16 mouse cellular contexts compared by ENCODE assay signal in genomic region chr4:145066336-145067018, GRCm38 (mm10).
DNase-seq lines count a peak whose midpoint lies in the region; ATAC-seq and TF ChIP-seq lines count a peak whose summit lies in the region.
"Had no signal": no experiment of that assay in that cellular context is flagged by ENCODE, and none has a peak within 500 bp of the region (broad histone marks: within the 10 kb centered on the region; RNA-seq: fewer than 3 reads in every experiment).

No protein-coding gene starts in this region.

- H3K4me2 ChIP-seq in kidney, embryonic 16.5 days (replicated peaks; ENCODE audit: low read depth, low read length): no peak overlapping the region
- H3K4me2 ChIP-seq in embryonic facial prominence, embryonic 15.5 days (replicated peaks): no peak overlapping the region
- H3K4me2 ChIP-seq: liver, embryonic 15.5 days had no signal

- no peak overlapping the region for H3K9ac ChIP-seq in kidney, embryonic 16.5 days (replicated peaks; ENCODE audit: low read length)
- no peak overlapping the region for H3K9ac ChIP-seq in embryonic facial prominence, embryonic 15.5 days
- H3K9ac ChIP-seq: liver, embryonic 15.5 days had no signal

- peak overlapping the region; percentile 60; the same call in 1 of the 2 replicates for H3K27ac ChIP-seq in kidney, embryonic 16.5 days (ENCODE audit: low read length)
- H3K27ac ChIP-seq in embryonic facial prominence, embryonic 15.5 days (replicated peaks): peak overlapping the region; percentile 55
- no peak overlapping the region for H3K27ac ChIP-seq in cerebellum, adult 2 months (ENCODE audit: insufficient read depth, low read length)
- H3K27ac ChIP-seq: heart, adult 2 months; liver, embryonic 15.5 days had no signal

- no peaks in the 10 kb centered on the region for H3K9me3 ChIP-seq in kidney, embryonic 16.5 days (ENCODE audit: low read length)
- H3K9me3 ChIP-seq in embryonic facial prominence, embryonic 15.5 days (replicated peaks): no peaks in the 10 kb centered on the region
- H3K9me3 ChIP-seq: forebrain, embryonic 10.5 days; liver, embryonic 15.5 days had no signal

- no peak for TF ChIP-seq CTCF in cerebellum, adult 2 months (IDR thresholded peaks at IDR 0.05; ENCODE audit: borderline replicate concordance, insufficient read depth, low read depth, low read length)

- 57% methylated on average over 7 of the region's 7 CpGs for WGBS in kidney, embryonic 16.5 days
- WGBS in embryonic facial prominence, embryonic 15.5 days: 31% methylated on average over 7 of the region's 7 CpGs
- WGBS in cerebellum, adult 2 months: 58% methylated on average over 7 of the region's 7 CpGs

- H3K4me1 ChIP-seq in kidney, embryonic 16.5 days (ENCODE audit: insufficient read depth, low read length): peaks cover 4% of the 10 kb centered on the region; the same call in 1 of the 2 replicates
- H3K4me1 ChIP-seq in embryonic facial prominence, embryonic 15.5 days: peaks cover 7% of the 10 kb centered on the region; the same call in 1 of the 2 replicates
- no peaks in the 10 kb centered on the region for H3K4me1 ChIP-seq in cerebellum, adult 2 months (ENCODE audit: control insufficient read depth, insufficient read depth, low read length)
- H3K4me1 ChIP-seq: liver, embryonic 15.5 days had no signal

- peaks cover 61% of the 10 kb centered on the region for H3K36me3 ChIP-seq in kidney, embryonic 16.5 days (ENCODE audit: insufficient read depth, low read length)
- peaks cover 71% of the 10 kb centered on the region for H3K36me3 ChIP-seq in embryonic facial prominence, embryonic 15.5 days

- H3K4me3 ChIP-seq in kidney, embryonic 16.5 days (ENCODE audit: low read length): no peak overlapping the region
- H3K4me3 ChIP-seq in embryonic facial prominence, embryonic 15.5 days (replicated peaks): no peak overlapping the region
- no peak overlapping the region for H3K4me3 ChIP-seq in cerebellum, adult 2 months (replicated peaks; ENCODE audit: insufficient read depth, low read depth, low read length)
- H3K4me3 ChIP-seq: forebrain, embryonic 10.5 days; heart, adult 2 months; liver, embryonic 15.5 days had no signal

- peak; percentile 45 for DNase-seq in adrenal gland, adult 8-10 months
- no peak for DNase-seq in adrenal gland, postnatal 4 days (ENCODE audit: low spot score in 2 of 2)
- DNase-seq in kidney, adult 11 months: no peak
- peak; percentile 44 for DNase-seq in adrenal gland, postnatal 14 days
- DNase-seq in cerebellum, adult 2 months: no peak
- DNase-seq in thymus, postnatal 4 days: no peak
- DNase-seq: cerebellum, postnatal 10 days; heart, adult 2 months; kidney, postnatal 25 days; lung, postnatal 10 days; thymus, adult 2 months had no signal

- TF ChIP-seq POLR2A in cerebellum, adult 2 months (IDR thresholded peaks at IDR 0.05; ENCODE audit: borderline replicate concordance, insufficient read depth, low read length): no peak

- H3K27me3 ChIP-seq in kidney, embryonic 16.5 days (ENCODE audit: insufficient read depth, low read length): no peaks in the 10 kb centered on the region
- no peaks in the 10 kb centered on the region for H3K27me3 ChIP-seq in embryonic facial prominence, embryonic 15.5 days
- no peaks in the 10 kb centered on the region for H3K27me3 ChIP-seq in cerebellum, adult 2 months (ENCODE audit: control insufficient read depth, insufficient read depth, low read length)
- H3K27me3 ChIP-seq: liver, embryonic 15.5 days had no signal

- ATAC-seq in kidney, embryonic 16.5 days (ENCODE audit: low FRiP score, low TSS enrichment): no peak
- ATAC-seq in embryonic facial prominence, embryonic 15.5 days (ENCODE audit: insufficient number of reproducible peaks, low FRiP score, low TSS enrichment, low read depth): peak; percentile 74
- ATAC-seq: activated CD4-positive, CD25-positive, alpha-beta regulatory T cell, adult 4 months had no signal

Comparison
In these comparisons a context has a peak if more than half of its experiments do, and no peak if none do; other contexts are left out.
1. DNase-seq: peak in adrenal gland, adult 8-10 months (single experiment) and adrenal gland, postnatal 14 days (single experiment); none in adrenal gland, postnatal 4 days (0 of 2), kidney, adult 11 months (single experiment), cerebellum, adult 2 months (0 of 2) and thymus, postnatal 4 days (single experiment).